Mouse (Mus musculus) urinary bladder, postnatal 25 days (tissue): ENCODE measurements at regions not wholly inside any gene's neighbourhood (a gene's known extent, or its start where the extent isn't known, plus 50 kb on each side); places are given as distances from the start of the nearest gene placed in this dataset.
"Not testable (repeated sequence)": the region's sequence is repeated elsewhere in the genome, so short reads cannot be mapped to it uniquely, and the experiment has no call there.

Experiments
- DNase-seq: peaks from one replicate; pipeline ENCODE4 v3.0.0; 2022; ENCODE audit warnings: low spot score

DNA sequence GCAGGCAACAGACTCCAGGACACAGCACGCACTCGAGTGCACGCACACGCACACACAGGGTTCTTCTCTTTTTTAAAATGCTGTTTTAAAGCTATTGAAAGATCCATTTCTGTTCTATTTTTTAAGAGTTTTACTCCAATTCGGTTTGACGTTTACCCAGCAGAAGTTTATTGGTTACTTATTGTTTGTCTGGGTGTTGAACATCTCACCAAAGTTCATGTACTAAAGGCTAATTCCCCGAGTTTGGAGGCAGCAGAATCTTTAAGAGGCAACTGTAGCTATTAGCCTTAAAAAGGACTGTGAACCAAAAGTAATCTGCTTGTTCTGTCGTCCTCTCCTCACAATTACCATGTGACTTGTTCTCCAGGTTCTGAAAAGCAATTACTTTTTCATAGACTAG, 263.0 kb upstream of the Nfia start:
- DNase-seq: no peak

DNA sequence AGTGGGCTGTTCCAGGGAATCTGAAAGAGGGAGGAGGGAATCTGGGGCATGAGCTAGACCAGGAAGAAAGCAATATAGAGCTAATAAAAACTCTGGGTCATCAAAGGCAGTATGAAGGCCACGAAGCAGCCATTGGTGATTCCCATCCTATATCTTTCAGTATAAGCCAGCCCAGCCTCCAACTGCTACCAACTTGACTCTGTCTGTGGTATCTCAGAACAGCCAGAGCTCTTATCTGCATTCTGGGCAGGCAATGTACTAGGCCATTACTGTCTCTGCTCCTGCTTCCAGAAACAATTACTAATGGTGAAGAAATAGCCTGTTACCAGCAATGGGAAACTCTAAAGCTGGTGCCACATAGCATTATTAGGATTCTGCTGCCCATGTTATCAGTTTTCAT, 266.8 kb upstream of the Nfia start:
- no peak for DNase-seq

DNA sequence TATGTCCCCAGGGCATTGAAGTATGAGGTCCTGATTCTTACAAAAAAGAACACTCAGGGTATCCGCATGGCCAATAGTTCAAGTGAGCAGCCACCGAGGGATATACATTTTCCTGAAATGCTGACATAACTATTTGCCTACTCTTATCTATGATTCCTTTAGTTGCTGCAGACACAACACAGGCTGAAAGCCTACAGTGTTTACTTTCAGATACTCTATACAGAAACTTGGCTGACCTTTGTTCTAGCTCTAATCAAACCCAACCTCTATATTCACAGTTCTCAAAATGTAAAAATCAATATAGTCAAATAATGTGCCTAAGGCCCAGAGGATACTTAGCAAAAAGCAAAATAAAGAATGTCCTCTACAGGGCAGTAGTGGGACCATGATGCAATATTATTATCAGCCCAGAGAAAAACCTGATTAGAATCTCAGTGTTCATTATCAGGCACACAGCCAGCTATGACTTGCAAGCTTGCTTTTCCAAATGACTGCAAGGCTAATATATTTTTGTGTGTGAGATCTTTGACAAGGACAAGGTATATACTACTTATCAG, 281.2 kb upstream of the Nfia start:
- DNase-seq: no peak

DNA sequence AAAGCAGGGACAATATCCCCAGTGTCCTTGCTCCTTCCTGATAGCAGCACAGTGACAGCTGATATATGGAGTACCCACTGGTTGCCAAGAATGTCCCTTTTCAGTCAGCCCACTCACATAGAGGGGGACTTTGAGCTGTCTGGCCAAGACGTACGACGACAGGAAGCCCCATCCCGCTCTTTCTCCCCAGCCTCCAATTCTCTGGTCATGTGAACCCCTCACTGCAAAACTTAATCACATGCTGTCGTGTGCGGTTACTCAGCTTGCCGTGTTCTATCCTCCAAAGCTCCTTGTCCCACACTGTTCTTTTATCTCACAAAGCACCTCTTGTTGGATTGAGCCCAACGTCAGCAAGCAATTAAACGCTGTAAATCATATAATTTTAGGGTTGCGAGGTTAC, 286.2 kb upstream of the Nfia start:
- DNase-seq: no peak

DNA sequence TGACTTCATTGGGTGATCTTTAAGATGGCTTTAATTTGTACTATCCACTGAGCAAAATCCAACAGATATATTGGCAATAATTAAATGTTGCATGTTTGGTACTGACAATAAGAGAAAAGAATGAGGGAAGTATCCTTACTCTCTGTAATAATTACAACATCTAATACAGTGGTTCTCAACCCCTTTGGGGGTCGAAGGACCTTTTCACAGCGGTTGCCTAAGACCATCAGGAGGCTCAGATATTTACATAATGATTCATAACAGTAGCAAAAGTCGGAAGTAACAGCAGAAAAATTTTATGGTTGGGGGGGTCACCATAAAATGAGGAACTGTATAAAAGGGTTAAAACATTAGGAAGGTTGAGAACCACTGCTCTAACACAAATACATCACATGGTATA, 287.3 kb upstream of the Nfia start:
- no peak for DNase-seq

DNA sequence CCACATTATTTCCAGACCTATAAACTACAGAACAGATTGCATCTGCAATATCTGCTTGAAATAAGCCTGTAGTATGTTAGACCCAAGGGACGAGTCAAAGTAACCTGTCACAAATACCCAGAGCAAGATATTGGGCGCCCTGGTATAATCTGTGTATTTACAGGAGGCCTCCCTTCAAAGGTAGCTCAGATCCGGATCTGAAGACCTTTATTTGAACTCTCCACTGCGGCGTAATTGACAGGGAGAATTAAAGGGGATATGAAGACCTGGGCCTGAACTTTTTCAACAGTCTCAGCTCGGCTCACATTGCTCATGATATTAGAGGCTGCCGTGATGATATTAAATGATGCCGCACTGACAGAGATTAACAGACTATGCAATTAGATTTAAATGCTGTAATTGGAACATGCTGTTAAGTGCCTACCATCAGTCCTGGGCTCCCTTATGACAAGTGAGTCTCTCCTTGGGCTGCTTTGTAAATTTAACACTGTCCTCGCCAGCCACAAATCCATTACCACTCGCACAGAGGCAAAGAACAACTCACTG, 289.8 kb upstream of the Nfia start:
- no peak for DNase-seq

DNA sequence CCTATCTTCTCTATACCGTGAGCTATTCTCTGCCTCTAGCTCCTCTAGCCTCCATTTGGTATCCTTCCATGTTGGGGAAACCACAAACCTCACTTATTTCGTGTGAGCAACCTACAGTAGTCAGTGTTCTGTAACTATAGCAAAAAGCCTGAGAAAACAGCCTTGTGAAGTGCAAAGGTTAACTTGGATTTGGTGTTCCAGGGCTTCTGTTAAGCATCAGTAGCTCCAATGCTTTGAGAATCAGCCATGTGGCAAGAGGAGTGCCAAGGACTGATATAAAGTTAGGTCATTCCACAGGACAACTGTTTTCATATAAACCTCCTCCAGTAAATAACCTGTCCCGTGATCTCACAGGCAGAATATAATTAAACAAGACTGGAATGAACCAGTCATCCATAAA, 290.7 kb upstream of the Nfia start:
- DNase-seq: no peak

DNA sequence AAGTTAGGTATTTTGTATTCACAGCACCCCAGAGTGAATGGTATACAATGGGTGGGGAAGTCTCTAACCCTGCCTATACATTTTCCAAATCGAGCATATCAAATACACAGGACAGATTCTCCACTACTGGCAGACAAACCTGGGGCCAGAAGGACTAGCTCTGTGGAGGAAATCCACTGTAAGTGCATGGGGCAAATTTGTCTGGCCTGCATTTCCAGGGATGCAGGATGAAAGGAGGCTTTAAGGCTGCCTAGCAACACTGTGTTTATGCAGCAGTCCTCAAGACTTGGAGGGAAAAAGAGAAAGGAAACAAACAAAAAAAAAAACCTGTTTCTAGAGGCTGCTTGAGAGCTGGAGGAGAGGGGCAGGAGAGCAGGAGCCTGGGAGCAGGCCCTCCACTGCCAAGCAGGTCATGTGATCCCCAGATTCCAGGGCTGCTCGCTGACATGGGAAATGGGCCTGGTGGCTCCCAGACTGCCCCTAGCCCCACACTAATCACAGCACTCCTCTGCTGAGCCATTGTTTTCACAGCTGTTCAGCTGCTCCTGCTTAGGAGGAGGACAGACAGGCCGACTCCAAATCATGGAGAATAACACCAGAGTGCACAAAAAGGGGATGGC, 293.7 kb upstream of the Gm10192 start:
- no peak for DNase-seq

DNA sequence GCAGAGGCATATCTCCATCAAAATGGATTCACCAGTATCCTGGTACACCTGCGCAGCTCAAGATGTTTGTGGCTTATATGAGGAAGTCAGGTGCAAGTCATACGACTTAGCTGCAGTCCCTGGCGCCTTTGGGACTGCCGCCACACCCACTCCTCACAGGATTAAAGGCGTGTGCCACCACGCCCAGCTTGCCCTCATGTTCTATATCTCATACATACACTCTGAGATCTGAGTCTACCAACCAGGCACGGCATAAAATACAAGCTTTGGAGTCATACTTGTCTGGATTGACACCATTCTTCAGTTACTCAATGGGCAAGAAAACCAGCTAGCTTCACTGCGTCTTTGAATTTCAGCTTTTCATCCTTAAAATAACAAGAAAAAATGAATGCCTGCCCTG, 290.5 kb upstream of the Gm10192 start:
- not testable (repeated sequence) for DNase-seq

DNA sequence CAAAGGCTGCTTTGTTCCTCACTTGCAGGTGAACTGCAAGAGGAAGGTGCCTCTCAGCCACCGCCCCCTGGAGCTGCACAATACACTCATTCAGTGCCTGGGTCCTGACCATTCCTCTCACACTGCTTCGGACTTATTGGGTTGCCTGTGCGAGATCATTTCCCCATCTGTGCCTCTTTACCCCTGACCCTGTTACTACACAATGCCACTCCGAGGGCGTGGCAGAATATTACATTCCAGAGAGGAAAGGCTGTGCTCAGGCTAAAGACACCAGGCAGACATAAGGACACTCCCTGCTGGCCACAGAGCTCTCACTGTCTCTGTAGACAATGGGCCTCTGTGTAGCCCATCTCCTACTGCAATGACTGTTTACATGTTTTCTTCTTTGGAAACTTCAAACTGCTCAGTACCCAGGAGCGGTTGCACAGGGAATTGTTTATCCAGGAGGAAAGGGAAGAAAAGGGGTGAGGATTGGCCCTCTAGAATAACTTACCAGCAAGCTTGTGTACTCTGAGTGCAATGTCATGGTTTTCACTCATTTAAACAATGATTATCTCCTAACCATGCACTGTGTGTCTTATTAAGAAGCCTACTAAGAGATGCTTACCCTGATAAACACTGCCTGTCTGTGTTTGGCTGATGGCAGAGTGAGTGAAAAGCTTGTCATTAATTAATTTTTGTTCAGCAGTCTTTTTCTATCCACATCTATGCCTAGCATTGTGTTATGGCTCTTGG, 283.1 kb upstream of the Gm10192 start:
- peak; percentile 3 for DNase-seq

DNA sequence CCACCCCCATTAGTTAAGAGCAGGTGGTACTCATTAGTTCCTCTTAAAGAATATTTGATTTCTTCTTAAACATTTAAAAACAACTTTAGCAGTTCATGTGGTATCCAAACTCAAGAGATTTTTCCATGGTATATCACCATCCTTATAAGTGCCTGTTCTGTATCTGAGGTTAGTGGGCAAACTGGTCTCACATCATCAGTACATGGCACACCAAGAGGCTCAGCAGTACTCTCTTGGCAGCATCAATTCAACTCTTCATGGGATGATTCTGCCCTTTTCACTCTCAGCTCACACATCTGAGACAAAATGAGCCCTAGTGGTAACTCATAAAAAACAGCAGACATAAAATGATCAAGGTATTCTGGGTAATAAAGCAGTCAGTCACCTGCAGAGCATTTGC, 282.6 kb upstream of the Gm10192 start:
- DNase-seq: no peak

DNA sequence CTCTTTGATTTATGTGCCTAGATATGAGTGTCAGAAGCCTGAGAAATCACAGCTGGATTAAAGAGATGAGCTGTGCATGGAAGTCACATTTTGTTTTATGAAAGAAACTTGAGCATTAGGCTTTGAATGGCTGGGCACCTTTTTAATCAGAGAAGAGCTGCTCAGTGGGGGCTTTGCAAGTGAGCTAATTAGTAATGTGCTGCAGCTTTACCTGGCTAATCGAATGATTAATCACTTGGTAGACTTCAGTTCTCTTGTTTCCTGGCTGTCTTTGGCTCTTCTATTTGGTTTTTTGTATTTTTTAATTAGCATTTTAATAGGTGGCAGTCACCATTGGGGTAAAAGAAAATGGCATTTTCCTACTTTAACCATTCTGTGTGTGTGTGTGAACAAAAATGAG, 278.2 kb upstream of the Gm10192 start:
- DNase-seq: no peak

DNA sequence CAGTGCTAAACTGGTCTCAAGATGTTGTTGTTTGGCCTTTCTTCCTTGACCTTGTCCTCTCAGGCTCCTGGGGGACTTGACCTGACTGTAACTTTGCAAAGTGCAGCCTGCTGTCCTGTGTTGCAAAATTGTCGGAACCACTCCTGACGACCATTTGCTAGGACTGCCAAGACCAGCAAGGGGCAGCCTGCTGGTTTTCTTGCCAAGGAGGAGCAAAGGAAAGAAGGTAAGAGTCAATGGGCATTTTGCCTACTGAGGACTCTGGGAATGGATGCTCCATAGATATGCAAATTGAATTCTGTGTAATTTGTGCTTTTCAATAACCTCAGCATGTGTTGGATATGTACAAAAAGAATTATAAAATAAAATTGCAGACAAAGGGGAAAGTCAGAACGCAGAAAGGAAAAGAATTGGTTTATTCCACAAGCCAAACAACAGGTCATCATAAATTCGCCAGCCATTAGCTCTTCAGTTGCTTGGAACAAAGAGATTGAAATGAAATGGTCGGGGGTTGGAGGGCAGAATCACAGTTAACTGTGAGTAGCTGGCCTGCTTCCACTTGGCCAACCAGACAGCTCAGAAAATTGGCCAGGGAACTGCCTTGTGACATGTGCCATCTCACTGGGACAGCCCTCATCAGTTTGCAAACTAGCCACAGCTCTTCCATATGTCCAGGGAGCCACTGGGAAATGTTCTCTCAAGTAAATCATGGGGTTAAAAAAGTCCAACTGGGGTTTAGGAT, 256.5 kb upstream of the Gm10192 start:
- no peak for DNase-seq

DNA sequence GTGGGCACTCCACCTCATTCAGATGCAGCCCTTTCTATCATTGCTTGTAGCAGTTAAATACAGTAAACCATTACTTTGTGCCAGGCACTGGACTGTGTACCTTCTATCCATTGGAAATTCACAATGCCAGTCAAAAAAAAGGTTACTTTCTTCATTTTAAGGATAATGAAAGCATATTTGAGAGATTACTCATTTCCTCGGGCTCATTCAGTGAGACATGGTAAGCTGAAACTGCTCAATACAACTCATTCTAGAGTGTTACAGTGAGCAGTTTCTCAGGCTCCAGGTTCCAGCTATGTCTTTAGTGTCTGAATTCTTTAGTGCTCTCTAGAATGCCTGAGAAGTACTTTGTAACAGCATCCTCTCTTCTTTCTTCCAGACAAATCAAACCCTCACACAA, 249.7 kb upstream of the Gm10192 start:
- DNase-seq: no peak

DNA sequence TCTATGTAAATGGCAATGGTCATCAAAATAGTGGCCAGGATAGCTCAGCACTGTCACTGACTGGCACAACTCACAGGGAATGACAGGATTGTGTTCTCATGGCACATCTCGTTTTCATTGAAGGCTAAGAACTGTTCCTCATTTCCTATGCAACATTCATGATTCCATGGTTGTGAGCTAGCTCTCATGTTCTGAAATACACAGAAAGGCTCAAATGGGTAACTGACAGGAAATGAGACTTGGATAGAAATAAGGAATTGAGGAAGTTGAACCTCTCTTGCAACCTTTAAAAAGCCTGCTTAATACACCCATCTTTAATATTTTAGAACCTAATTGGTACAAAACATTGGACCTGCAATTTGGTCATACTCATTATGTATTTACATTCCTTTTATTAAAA, 249.1 kb upstream of the Gm10192 start:
- no peak for DNase-seq

DNA sequence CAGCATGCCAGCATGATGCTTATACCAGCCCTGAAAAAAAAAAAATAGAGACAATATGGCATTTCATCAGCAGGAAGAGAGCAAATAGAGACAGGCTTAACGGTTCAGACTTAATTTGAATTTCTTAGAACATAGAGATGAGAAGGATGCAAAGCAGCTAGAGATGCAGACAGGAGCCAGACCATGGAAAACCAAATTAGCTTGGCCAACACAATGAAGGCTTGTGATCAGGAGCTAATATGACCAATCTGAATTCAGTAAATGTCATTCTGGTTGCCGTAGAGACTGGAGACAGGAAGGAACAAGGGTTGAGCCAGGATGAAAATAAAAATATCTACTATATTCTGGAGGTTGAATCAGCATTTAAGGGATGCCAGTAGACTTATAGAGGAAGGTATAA, 248.3 kb upstream of the Gm10192 start:
- no peak for DNase-seq

DNA sequence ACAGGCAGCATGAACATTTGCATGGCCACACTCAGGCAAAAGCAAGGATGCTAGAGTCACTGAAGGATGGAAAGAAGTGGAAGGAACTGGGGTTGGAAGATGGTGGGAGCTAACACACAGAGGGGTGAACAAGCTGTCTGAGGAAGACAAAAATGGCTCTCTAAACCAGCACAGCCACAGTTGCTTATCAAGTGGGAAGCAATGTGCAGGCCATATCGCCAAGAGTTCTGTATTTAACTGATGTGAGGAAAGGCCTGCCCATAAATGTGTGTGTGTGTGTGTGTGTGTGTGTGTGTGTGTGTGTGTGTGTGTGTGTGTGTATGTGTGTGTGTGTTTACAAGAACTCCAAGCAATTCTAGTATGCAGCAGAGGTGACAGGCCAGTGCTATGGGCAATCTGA, 236.9 kb upstream of the Gm10192 start:
- no peak for DNase-seq

DNA sequence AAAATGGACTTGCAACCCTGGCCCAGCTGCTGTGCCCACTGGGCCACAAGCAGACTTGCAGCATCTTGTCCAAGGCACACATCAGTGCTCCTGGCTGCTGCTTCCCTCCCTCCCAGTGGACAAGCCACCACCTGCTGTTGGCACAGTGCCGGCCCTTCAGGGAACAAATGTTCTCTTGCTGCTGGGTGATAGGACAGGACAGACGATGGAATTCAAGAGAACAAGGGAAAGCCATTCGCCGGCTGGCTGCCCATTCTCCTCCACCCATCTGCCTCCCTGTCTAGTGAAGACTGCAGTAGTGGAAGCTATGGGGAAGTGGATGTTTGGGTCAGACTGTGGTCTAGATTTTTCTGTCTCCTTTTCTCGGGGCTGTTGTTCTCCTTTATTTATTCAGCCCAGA, 235.7 kb upstream of the Gm10192 start:
- peak; percentile 72 for DNase-seq

DNA sequence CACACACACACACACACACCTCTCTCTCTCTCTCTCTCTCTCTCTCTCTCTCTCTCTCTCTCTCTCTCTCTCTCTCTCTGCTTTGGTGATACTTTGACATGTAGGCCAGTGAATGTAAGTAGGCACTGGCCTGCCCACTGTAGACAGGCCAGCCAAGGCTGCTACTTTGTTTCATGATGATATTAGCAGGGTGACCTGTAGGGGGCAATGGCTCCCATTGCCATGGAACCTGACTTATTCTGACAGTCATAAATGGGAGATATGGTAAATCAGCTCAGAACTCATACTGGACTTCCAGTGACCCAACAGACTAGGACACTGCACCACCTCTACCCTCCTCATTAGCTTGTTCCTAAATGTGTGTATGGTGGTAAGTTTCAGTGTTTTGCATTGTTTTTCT, 235.0 kb upstream of the Gm10192 start:
- DNase-seq: no peak

DNA sequence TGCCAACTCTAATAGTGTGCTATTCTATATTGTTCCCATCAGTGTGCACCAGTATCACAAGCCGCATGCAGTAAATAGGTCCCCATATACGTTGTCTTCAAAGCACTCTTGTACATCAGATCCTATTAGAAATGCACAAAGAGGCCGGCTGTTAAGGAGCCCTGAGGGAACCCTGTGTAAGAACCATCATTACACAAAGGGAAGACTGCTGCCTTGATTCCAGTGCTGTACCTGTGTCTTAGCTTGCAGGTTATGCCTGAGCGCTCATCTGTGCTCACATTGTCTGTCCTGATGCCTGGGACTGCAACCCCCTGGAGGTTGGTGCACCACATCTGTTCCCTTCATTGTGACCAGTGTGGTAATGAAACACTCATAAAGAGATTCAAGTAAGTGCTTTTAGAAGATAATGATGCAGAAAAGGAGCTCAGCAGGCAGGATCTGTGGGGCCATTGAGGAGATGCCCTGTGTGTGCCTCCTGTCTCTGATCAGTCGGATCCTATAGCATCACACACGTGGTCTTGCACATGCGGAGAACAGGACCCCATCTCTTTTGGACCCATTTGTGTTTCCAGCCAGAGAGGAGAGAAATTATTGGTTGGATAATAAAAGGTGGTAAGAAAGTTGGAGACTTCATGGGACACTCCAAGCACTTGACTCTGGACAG, 225.8 kb upstream of the Gm10192 start:
- DNase-seq: no peak

DNA sequence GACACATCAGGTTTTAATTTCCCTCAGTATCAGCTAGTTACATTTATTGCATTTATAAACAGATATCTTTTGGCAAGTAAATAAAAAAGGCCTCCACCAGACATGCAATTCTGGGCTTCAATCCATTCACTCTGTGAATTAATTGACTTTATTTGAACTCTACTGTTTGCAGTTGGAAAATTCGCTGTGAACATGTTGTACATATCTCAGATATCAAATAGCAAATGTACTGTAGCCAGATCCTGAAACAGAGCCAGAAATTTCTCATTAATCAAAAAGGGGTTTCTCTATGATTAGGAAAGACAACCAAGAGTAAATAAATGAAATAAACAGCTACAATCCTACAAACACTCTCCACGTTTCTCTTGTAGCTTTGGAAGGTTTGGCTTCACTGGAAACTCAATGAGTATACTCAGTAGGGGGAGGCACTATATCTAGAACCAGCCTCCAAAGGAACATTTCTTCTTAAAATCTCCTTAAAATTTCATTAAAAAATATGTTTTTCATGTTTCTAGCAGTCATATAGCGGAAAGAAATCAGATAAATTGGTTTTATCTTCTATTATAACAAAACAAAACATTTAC, 211.8 kb upstream of the Gm10192 start:
- DNase-seq: no peak

DNA sequence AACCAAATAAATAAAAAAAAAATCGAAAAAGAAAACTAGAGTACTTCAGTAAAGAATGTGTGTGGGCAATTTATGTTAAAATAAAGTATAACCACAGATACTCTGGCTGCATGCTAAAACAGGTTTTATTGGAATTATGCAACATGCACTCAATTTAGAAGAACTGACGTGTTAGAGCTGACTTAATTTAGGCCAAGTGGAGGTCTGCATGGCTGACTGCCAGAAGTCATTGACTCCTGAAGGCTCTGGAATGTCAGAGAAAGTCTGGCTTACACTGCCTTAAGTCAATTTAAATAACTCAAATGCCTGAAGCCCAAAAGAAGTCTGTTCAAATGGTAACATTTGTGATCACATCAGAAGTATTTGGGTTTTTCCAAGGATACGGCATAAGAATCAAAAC, 198.1 kb upstream of the Gm10192 start:
- no peak for DNase-seq
